Mouse (Mus musculus) myocyte (in vitro differentiated cells): ENCODE measurements around the gene Slc39a11. TPM values are rescaled to one million over a fixed set of nuclear protein-coding genes. Genes with fewer than 3 reads are reported as not detected.

Experiments used
- H3K27me3 ChIP-seq: one replicate; pipeline ENCODE4 v1.6.1; 2011; ENCODE audit not compliant: control insufficient read depth, insufficient read depth, insufficient read length
- H3K36me3 ChIP-seq: one replicate; pipeline ENCODE4 v1.6.1; 2011; ENCODE audit not compliant: control insufficient read depth, insufficient read depth
- H3K4me2 ChIP-seq: one replicate; pipeline ENCODE4 v1.6.1; 2011; ENCODE audit warnings: low read depth, control low read depth
- H3K4me3 ChIP-seq: one replicate; pipeline ENCODE4 v1.5.1; 2011; ENCODE audit warnings: mild to moderate bottlenecking, control low read depth, moderate library complexity
- H3K79me2 ChIP-seq: one replicate; pipeline ENCODE4 v1.6.1; 2011; ENCODE audit not compliant: control insufficient read depth, insufficient read depth
- H3ac ChIP-seq: one replicate; pipeline ENCODE4 v1.6.1; 2011; ENCODE audit not compliant: control insufficient read depth, insufficient read length
- CEBPB ChIP-seq: IDR thresholded peaks from 2 replicates; pipeline ENCODE4 v1.6.1; 2011; ENCODE audit warnings: mild to moderate bottlenecking, moderate library complexity; ENCODE audit not compliant: poor library complexity, insufficient read depth, severe bottlenecking
- E2F4 ChIP-seq: IDR thresholded peaks from one replicate; pipeline ENCODE4 v1.6.1; 2011; ENCODE audit warnings: mild to moderate bottlenecking, control low read depth, moderate library complexity; ENCODE audit not compliant: insufficient read depth
- MAX ChIP-seq: IDR thresholded peaks from one replicate; pipeline ENCODE4 v1.6.1; 2011; ENCODE audit warnings: low read depth, mild to moderate bottlenecking, control low read depth
- MYOD1 ChIP-seq, 3 experiments: IDR thresholded peaks; one replicate each; pipeline ENCODE4 v1.6.1; 2011; ENCODE audit warnings: control low read depth in 2 of 3, low read depth in 2 of 3, mild to moderate bottlenecking in 2 of 3, moderate library complexity in 1 of 3; ENCODE audit not compliant: insufficient read length in 2 of 3, control insufficient read depth in 1 of 3
- MYOG ChIP-seq, 3 experiments: IDR thresholded peaks; one replicate each; pipeline ENCODE4 v1.6.1; 2011; ENCODE audit warnings: control low read depth in 2 of 3, low read depth in 2 of 3, mild to moderate bottlenecking in 2 of 3; ENCODE audit not compliant: insufficient read length in 2 of 3, control insufficient read depth in 1 of 3, insufficient read depth in 1 of 3
- POLR2A ChIP-seq: IDR thresholded peaks from one replicate; pipeline ENCODE4 v1.6.1; 2011; ENCODE audit warnings: low read depth, mild to moderate bottlenecking, control low read depth, moderate library complexity; ENCODE audit not compliant: insufficient read length
- POLR2AphosphoS2 ChIP-seq: IDR thresholded peaks from one replicate; pipeline ENCODE4 v1.6.1; 2011; ENCODE audit warnings: low read depth, control low read depth; ENCODE audit not compliant: insufficient read length
- REST ChIP-seq: IDR thresholded peaks from one replicate; pipeline ENCODE4 v1.6.1; 2011; ENCODE audit warnings: mild to moderate bottlenecking, control low read depth, moderate library complexity; ENCODE audit not compliant: insufficient read depth, insufficient read length
- SRF ChIP-seq: IDR thresholded peaks from one replicate; pipeline ENCODE4 v1.6.1; 2011; ENCODE audit warnings: low read depth; ENCODE audit not compliant: control insufficient read depth, insufficient read length
- TCF12 ChIP-seq: IDR thresholded peaks from one replicate; pipeline ENCODE4 v1.6.1; 2011; ENCODE audit warnings: mild to moderate bottlenecking, control low read depth; ENCODE audit not compliant: poor library complexity, insufficient read depth, severe bottlenecking
- TCF3 ChIP-seq: IDR thresholded peaks from one replicate; pipeline ENCODE4 v1.6.1; 2011; ENCODE audit warnings: low read depth, control low read depth; ENCODE audit not compliant: insufficient read length
- USF1 ChIP-seq: IDR thresholded peaks from one replicate; pipeline ENCODE4 v1.6.1; 2011; ENCODE audit warnings: low read depth, mild to moderate bottlenecking, control low read depth, moderate library complexity
- polyA plus RNA-seq: library from polyadenylated mRNA; unstranded; fragments of >200 nt; fragmentation: generic; extraction: Trizol; gene quantifications from one replicate; pipeline ENCODE4 v1.2.1, GENCODE M21; 2012; ENCODE audit warnings: missing spikeins

The Slc39a11 gene
- polyA plus RNA-seq, 1 experiment, result 15.7 TPM

- no peaks in the 10 kb centered on the region for H3K36me3 ChIP-seq
- TF ChIP-seq REST, result no peak
- H3ac ChIP-seq, result no peak overlapping the region
- H3K4me3 ChIP-seq, result no peak overlapping the region
- H3K4me2 ChIP-seq, result no peak overlapping the region
- no peaks in the 10 kb centered on the region for H3K27me3 ChIP-seq
- no peaks in the 10 kb centered on the region for H3K79me2 ChIP-seq
Observed at GRCm38 (mm10) chr11:113366257-113367030, 283.4 kb downstream of the Slc39a11 start.

DNA sequence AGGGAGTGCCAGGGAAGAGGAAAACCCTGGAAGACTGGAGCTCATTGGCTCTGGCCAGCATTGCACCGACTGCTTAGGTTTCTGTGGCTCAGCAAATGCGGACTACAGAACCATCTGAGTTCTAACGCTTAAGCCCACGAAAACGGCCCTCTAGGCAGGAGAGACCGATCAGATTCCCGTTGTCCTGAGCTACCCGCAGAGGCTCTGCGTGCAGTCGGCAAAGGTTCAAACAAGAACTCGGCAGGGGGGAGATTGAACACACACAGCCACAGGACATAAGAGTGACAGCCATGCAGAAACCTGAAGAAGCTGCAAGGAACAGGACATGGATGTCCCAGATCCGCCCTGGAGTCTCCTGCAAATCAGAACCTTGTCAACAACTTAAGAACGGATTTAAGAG lies 286.1 kb downstream of the Slc39a11 start:
- no peaks in the 10 kb centered on the region for H3K36me3 ChIP-seq
- H3K4me2 ChIP-seq, result no peak overlapping the region
- no peak overlapping the region for H3K4me3 ChIP-seq
- no peaks in the 10 kb centered on the region for H3K27me3 ChIP-seq
- H3K79me2 ChIP-seq, result no peaks in the 10 kb centered on the region
- no peak for TF ChIP-seq SRF
- TF ChIP-seq MAX, result no peak
- H3ac ChIP-seq, result no peak overlapping the region

DNA sequence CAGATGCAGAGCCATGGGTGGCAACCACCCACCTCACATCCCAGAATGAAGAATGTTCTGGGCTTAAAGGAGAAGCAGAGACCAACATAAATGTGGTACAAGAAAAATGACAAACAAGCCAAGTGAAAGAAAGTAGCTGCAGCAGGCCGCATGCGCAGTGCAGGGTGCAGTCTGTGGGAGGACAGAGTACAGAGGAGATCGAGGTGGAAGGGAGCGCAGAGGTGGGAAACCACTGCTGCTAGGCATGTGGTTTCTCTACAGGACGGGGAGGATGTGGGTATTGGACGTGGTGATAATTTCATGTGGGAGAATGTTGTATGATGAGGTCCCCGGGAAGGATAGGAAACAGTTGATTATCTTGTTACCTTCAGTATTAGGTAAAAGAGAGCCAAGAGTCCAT lies 287.3 kb downstream of the Slc39a11 start:
- H3K4me2 ChIP-seq, result no peak overlapping the region
- TF ChIP-seq CEBPB (no peak), REST (no peak), POLR2A (no peak), POLR2AphosphoS2 (no peak)
- no peak overlapping the region for H3ac ChIP-seq
- no peaks in the 10 kb centered on the region for H3K27me3 ChIP-seq
- no peaks in the 10 kb centered on the region for H3K79me2 ChIP-seq
- H3K36me3 ChIP-seq, result no peaks in the 10 kb centered on the region
- H3K4me3 ChIP-seq, result no peak overlapping the region

- no peak overlapping the region for H3ac ChIP-seq
- H3K36me3 ChIP-seq, result no peaks in the 10 kb centered on the region
- no peak overlapping the region for H3K4me2 ChIP-seq
- no peaks in the 10 kb centered on the region for H3K27me3 ChIP-seq
- H3K79me2 ChIP-seq, result no peaks in the 10 kb centered on the region
- TF ChIP-seq CEBPB (no peak), TCF12 (no peak), TCF3 (no peak), SRF (no peak), E2F4 (no peak), REST (no peak), POLR2AphosphoS2 (no peak), POLR2A (no peak), USF1 (no peak), MYOD1 (IDR thresholded peaks at IDR 0.05; ENCODE audit: control insufficient read depth in 1 of 3, insufficient read length in 2 of 3, low read depth in 2 of 3) (no peak), MAX (no peak), MYOG (IDR thresholded peaks at IDR 0.05; ENCODE audit: control insufficient read depth in 1 of 3, insufficient read depth in 1 of 3, insufficient read length in 2 of 3, low read depth in 2 of 3) (no peak)
- H3K4me3 ChIP-seq, result no peak overlapping the region
Observed at GRCm38 (mm10) chr11:113360049-113360835, 289.6 kb downstream of the Slc39a11 start.

- Histone ChIP-seq H3K4me2 (no peak overlapping the region), H3K4me3 (no peak overlapping the region), H3K36me3 (no peaks in the 10 kb centered on the region), H3ac (no peak overlapping the region), H3K79me2 (no peaks in the 10 kb centered on the region), H3K27me3 (no peaks in the 10 kb centered on the region)
- TF ChIP-seq CEBPB (no peak), MYOD1 (IDR thresholded peaks at IDR 0.05; ENCODE audit: control insufficient read depth in 1 of 3, insufficient read length in 2 of 3, low read depth in 2 of 3) (no peak), E2F4 (no peak), MAX (no peak), POLR2AphosphoS2 (no peak), SRF (no peak), POLR2A (no peak), TCF3 (no peak), MYOG (IDR thresholded peaks at IDR 0.05; ENCODE audit: control insufficient read depth in 1 of 3, insufficient read depth in 1 of 3, insufficient read length in 2 of 3, low read depth in 2 of 3) (no peak), USF1 (no peak), REST (no peak), TCF12 (no peak)
Observed at GRCm38 (mm10) chr11:113355932-113356331, 293.9 kb downstream of the Slc39a11 start.
